Mouse (Mus musculus) inflammation-experienced regulatory T-cells, adult 6 months (primary cell): ENCODE measurements around the gene Crb1. TPM values are rescaled to one million over a fixed set of nuclear protein-coding genes. Genes with fewer than 3 reads are reported as not detected.
"Not testable (repeated sequence)": the region's sequence is repeated elsewhere in the genome, so short reads cannot be mapped to it uniquely, and the experiment has no call there.

Experiments used
- ATAC-seq: one replicate; pipeline ENCODE4 v1.8.0; 2017
- polyA plus RNA-seq, 3 experiments: library from polyadenylated mRNA; unstranded; fragments of 100-300 nt; shearing (Covaris generic); gene quantifications; one replicate each; pipeline ENCODE4 v1.2.1; 2017

Gene Crb1
- polyA plus RNA-seq, 3 experiments from 2014 or later: not detected

GRCm38 (mm10) chr1:139328811-139329210 is 48.1 kb downstream of the Crb1 start:
- no peak for ATAC-seq

DNA sequence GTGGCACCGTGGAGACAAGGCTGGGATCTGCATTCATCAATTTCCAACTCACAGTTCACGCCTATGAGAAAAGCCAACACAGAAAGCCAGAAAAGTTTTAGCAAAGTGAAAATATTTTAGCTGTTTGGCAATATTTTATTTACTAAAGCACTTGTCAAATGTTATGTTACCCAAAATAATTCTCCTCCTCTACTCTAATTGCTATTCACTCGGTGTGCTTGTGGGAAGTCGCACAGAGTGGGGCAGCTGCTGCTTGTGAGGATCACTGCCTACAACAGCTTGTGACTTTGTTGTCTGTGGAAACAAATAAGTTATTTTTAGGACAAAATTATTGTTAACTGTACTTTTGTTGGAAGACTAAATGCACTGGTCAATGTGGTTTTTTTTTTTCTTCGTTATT is 48.6 kb downstream of the Crb1 start:
- ATAC-seq: no peak

DNA sequence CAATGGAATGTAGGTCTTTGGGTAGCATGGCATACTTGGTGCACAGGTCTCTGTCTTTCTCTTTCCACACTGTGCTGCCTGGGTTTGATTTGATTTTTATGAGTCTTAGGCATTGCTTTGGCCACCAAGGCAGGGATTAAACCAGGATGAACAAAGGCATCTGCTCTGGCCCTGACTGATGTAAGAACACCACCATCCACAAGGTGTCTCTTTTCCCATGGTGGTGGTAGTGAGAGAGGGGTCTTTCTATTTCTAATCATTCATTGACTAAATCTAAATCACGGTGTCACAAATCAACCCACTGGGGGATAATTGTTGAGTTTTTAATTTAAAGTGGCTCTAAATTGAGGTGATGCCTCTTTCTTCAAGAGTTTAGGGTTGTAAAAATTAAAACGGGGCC is 51.5 kb downstream of the Crb1 start:
- no peak for ATAC-seq

DNA sequence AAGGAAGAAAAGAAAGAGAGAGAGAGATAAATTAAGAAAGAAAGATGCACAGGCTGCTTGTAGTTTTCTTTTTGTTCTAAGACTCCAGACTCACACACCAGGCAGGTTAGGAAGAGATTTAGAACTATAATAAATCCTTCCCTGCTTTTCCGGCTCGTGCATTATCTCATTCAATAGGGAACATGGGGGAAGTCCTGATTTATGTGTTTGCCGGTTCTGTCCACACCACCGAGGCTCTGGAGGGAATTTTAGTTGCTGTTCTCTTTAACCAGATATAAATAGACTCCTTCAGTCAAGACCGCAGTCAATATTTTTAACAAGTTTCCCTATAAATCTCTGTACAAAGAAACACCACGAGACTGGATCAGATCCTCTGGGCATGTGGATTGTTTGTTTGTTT is 57.1 kb downstream of the Crb1 start:
- no peak for ATAC-seq

GRCm38 (mm10) chr1:139314297-139314874 is 62.5 kb downstream of the Crb1 start:
- ATAC-seq: no peak

DNA sequence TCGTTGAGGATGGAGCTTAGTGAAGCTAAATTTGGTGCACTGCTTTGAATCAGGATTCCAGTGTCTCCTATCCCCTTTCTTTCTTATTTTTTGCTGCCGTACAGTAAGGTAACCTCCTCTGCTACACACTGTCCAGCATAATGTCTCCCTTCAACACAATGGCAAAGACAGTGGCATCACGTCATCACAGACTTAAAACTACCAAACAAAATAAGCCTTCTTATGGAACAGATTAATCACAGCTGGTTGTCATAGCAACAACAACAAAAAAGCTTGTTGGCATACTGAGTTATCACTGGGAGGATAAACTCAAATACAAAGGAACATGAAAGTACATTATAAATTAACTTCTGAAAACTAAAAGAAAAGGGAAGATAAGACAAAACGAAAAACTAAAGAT is 68.0 kb downstream of the Crb1 start:
- ATAC-seq: no peak

- ATAC-seq: not testable (repeated sequence)
Observed at GRCm38 (mm10) chr1:139302519-139302918, 74.4 kb downstream of the Crb1 start.

- no peak for ATAC-seq
Observed at GRCm38 (mm10) chr1:139301830-139302229, 75.1 kb downstream of the Crb1 start.

DNA sequence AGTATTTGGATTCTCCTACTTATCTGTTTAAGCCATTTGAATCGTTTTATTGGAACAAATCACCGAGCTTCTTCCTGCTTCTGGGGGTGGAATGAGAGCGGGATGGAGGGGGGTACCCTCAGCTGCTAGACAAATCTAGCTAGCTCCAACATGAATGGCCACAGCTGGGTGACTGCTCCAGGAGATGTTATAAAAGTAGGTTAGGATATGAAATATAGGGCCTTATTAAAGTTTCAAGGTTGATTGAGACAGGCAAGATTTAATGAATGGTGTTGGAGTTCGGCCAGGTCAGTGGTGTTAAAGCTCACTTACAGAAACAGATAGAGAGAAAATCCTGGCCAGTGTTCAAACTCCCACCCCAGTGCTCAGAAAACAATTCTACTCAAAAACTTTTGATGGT is 84.9 kb downstream of the Crb1 start:
- ATAC-seq: no peak

GRCm38 (mm10) chr1:139291593-139291992 is 85.3 kb downstream of the Crb1 start:
- ATAC-seq: no peak

- ATAC-seq: no peak
Observed at GRCm38 (mm10) chr1:139276619-139277320, 100.1 kb downstream of the Crb1 start.

- ATAC-seq: peak; percentile 69
Observed at GRCm38 (mm10) chr1:139267844-139268243, 109.1 kb downstream of the Crb1 start.

GRCm38 (mm10) chr1:139264245-139264644 is 112.7 kb downstream of the Crb1 start:
- no peak for ATAC-seq

GRCm38 (mm10) chr1:139263158-139263557 is 113.7 kb downstream of the Crb1 start:
- peak; percentile 63 for ATAC-seq

- no peak for ATAC-seq
Observed at GRCm38 (mm10) chr1:139255581-139255980, 121.3 kb downstream of the Crb1 start.

- ATAC-seq: no peak
Observed at GRCm38 (mm10) chr1:139252041-139252440, 124.9 kb downstream of the Crb1 start.

DNA sequence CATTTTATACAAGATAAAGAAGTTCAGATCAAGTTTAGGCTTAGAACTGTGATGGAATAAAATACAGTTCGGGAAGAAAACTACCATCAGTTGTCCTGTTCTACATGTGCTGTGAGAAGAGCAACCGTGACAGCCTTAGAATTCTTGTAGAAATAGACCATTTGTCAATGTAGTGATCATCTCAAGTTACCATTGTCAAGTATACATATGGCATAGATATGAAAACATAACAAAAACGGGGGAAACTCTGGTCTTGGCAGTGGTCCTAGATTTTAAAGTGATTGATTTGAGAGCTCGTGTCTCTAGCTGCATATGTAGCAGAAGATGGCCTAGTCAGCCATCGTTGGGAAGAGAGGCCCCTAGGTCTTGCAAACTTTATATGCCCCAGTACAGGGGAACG is 127.7 kb downstream of the Crb1 start:
- no peak for ATAC-seq

DNA sequence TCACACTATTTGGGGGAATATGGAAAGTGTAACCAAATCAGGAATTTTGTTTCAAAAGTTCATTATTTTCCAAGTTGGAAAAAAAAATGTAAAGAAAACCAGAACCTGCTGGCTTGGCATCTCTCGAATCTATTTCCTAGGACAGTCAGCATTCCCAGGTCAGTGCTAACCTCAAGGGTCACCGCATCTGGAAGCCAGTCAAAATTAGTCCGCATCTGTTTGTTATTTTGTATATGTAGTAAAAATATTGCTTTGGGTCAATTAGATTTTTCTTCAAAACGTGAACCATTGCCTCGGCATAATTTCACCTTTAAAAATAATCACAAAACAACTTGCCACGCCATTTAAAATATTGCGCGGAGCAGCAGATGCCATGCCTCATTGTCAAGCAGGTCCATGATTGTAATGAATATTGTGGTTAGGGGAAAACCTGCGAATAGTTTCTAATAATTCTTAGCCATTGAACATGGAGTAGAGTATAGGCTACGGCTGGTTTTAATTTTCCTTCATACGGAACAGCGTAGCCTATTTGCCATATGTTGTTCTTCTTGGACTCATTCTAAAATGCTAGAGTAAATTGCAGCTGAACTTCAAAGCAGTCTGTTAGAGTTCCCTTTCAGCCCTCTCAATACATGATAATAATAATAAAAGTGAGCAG is 130.0 kb downstream of the Crb1 start:
- no peak for ATAC-seq

GRCm38 (mm10) chr1:139236794-139237193 is 140.1 kb downstream of the Crb1 start:
- no peak for ATAC-seq

DNA sequence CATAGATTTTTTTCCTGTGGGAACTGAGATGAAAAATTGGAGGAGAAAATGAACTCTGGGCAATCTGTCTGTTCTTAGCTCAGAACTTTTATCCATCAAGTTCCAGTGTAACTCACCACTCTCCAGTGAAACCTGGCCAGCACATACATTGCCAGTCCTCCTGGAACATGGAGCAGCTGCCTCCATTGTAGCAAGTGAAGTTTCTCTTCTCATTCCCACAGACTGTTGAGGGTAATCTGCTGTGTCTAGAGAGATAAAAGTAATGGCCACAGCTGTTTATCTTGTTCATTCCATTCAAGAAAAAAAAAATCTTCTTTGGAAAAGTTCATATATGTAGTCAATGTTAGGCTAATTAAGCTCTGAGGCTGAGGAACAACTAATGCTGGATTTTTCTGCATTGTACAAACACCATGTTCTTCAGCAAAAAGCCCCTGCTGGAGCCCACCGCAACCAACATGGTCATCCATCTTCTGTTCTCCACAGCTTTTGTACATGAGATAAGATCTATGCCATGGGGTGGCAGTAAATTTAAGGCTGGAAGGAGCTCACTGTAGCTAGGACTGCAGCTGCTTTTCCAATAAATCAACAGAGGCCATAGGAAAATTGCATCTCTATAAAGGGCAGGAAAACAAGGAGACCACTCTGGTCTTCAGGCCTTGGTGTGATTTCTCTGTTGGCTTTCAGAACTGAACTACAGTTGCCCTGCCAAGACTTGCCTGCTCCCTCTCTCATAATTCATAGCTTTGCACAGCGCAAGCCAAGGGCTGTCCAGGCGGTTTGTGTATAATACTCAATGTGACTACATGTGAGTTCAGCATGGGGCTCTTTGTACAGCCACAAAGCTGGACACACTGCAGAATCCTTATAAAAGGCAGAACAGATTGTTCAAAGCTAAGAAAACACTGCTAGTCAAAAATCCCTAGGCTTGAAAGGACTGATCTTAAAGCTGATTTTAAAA is 142.0 kb downstream of the Crb1 start:
- ATAC-seq: no peak

- ATAC-seq: no peak
Observed at GRCm38 (mm10) chr1:139232636-139233035, 144.3 kb downstream of the Crb1 start.

DNA sequence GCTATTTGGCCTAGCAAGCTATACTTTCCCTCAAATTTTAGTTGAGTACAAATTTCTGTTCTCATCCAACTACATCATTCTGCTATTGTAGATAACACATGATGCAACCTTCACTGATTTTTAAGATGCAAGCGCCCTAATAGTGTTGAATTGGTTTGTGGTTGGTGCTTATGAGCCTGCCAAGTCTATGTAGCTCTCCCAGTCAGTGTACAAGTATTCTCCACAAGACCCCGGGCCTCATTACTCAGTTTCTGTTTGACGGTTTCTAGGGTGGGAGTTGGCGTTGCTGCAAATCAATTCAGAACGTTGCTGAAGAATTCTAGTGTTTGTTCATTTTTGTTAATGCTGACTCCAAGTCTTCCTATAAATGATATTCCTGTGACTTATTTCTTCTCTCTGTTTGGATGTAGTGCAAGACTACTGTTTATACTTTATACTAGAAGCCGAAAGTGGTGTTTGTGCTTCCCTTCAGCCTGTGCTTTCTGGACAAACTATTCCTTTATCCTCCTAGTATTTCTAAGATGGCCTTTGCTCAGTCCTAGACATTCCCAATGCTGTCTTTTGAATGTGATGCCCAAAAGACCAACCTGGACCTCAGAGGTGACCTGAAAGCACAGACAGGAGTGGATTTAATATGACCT is 152.5 kb downstream of the Crb1 start:
- ATAC-seq: no peak
